Mouse (Mus musculus) liver, adult 2 months (tissue): Measurements from ENCODE around the gene Tenm2. TPM values are rescaled to one million over a fixed set of nuclear protein-coding genes. Genes with fewer than 3 reads are reported as not detected.

Source experiments
- DNase-seq: peaks from one replicate; pipeline ENCODE4 v3.0.0-alpha.2; 2011; ENCODE audit warnings: low read depth, low spot score; ENCODE audit errors: extremely low read depth
- H3K27ac ChIP-seq: fragments of 200-500 bp; replicated peaks from 2 replicates; pipeline ENCODE4 v1.5.1; 2012; ENCODE audit warnings: low read depth, mild to moderate bottlenecking, control low read depth, inconsistent platforms, low read length; ENCODE audit not compliant: insufficient read depth
- H3K27me3 ChIP-seq: fragments of 200-500 bp; 2 replicates; pipeline ENCODE4 v1.6.1; 2012; ENCODE audit warnings: mild to moderate bottlenecking, moderate library complexity, low read length, inconsistent platforms; ENCODE audit not compliant: control insufficient read depth, insufficient read depth
- H3K36me3 ChIP-seq: fragments of 200-500 bp; 2 replicates; pipeline ENCODE4 v1.6.1; 2012; ENCODE audit warnings: low read length, inconsistent platforms; ENCODE audit not compliant: control insufficient read depth, insufficient read depth
- H3K4me1 ChIP-seq: fragments of 200-500 bp; 2 replicates; pipeline ENCODE4 v1.6.1; 2011; ENCODE audit warnings: low read length; ENCODE audit not compliant: control insufficient read depth, insufficient read depth
- H3K4me3 ChIP-seq: fragments of 200-500 bp; 2 replicates; pipeline ENCODE4 v1.5.1; 2011; ENCODE audit warnings: low read depth, mild to moderate bottlenecking, control low read depth, low read length, moderate library complexity; ENCODE audit not compliant: insufficient read depth
- H3K79me2 ChIP-seq: fragments of 200-500 bp; 2 replicates; pipeline ENCODE4 v1.6.1; 2012; ENCODE audit warnings: inconsistent platforms, mild to moderate bottlenecking, low read length, moderate library complexity; ENCODE audit not compliant: control insufficient read depth, insufficient read depth
- H3K9ac ChIP-seq: fragments of 200-500 bp; 2 replicates; pipeline ENCODE4 v1.6.1; 2012; ENCODE audit warnings: low read depth, mild to moderate bottlenecking, control low read depth, inconsistent platforms, low read length
- CTCF ChIP-seq: fragments of 200-500 bp; IDR thresholded peaks from 2 replicates; pipeline ENCODE4 v1.5.1; 2011; ENCODE audit warnings: low read depth, low read length, control low read depth
- POLR2A ChIP-seq: fragments of 200-500 bp; IDR thresholded peaks from 2 replicates; pipeline ENCODE4 v1.6.1; 2011; ENCODE audit warnings: low read length, control low read depth; ENCODE audit not compliant: insufficient read depth; ENCODE audit errors: extremely low read depth
- WGBS: fragments of 180-500 bp; shearing (Covaris S2); methylation state at CpG from one replicate; pipeline ENCODE4 v1.1.7; 2018; 5-methylcytosine and 5-hydroxymethylcytosine counted together
- polyA plus RNA-seq: library from polyadenylated mRNA; depleted of rRNA; stranded (reverse); fragments of >200 nt; gene quantifications from 2 replicates; pipeline ENCODE4 v1.2.3, GENCODE M21; 2012
- total RNA-seq: library from RNA; depleted of rRNA; stranded (reverse); fragments of >200 nt; gene quantifications from 2 replicates; pipeline ENCODE4 v1.2.3, GENCODE M21; 2014

Tenm2 gene
- total and polyA plus RNA-seq, 2 experiments = not detected

- Histone ChIP-seq H3K27me3 (no peaks in the 10 kb centered on the region), H3K79me2 (no peaks in the 10 kb centered on the region), H3K4me1 (no peaks in the 10 kb centered on the region), H3K4me3 (no peak overlapping the region), H3K36me3 (no peaks in the 10 kb centered on the region), H3K9ac (no peak overlapping the region), H3K27ac (no peak overlapping the region)
- DNase-seq = no peak
- TF ChIP-seq CTCF (no peak), POLR2A (no peak)
- 67% methylated on average over 7 of the region's 7 CpGs for WGBS
These were observed 204.3 kb downstream of the Tenm2 start for GRCm38 (mm10) chr11:37031305-37032055.

- DNase-seq = no peak
- Histone ChIP-seq H3K27me3 (no peaks in the 10 kb centered on the region), H3K36me3 (no peaks in the 10 kb centered on the region), H3K4me3 (no peak overlapping the region), H3K9ac (no peak overlapping the region), H3K27ac (no peak overlapping the region), H3K4me1 (no peaks in the 10 kb centered on the region), H3K79me2 (no peaks in the 10 kb centered on the region)
- 41% methylated on average over 1 of the region's 1 CpGs for WGBS
- TF ChIP-seq CTCF = no peak
- TF ChIP-seq POLR2A = no peak
These were observed 223.9 kb downstream of the Tenm2 start for GRCm38 (mm10) chr11:37011900-37012299.

GRCm38 (mm10) chr11:37009243-37009642, 226.5 kb downstream of the Tenm2 start:
- Histone ChIP-seq H3K4me3 (no peak overlapping the region), H3K36me3 (no peaks in the 10 kb centered on the region), H3K27ac (no peak overlapping the region), H3K79me2 (no peaks in the 10 kb centered on the region), H3K27me3 (no peaks in the 10 kb centered on the region), H3K9ac (no peak overlapping the region), H3K4me1 (no peaks in the 10 kb centered on the region)
- DNase-seq = no peak
- TF ChIP-seq CTCF = no peak
- no peak for TF ChIP-seq POLR2A
- 75% methylated on average over 1 of the region's 1 CpGs for WGBS

GRCm38 (mm10) chr11:36997668-36998067, 238.1 kb downstream of the Tenm2 start:
- TF ChIP-seq POLR2A (no peak), CTCF (no peak)
- H3K36me3 ChIP-seq = no peaks in the 10 kb centered on the region
- H3K4me3 ChIP-seq = no peak overlapping the region
- H3K27me3 ChIP-seq = no peaks in the 10 kb centered on the region
- WGBS = 39% methylated on average over 3 of the region's 3 CpGs
- no peaks in the 10 kb centered on the region for H3K4me1 ChIP-seq
- no peak overlapping the region for H3K9ac ChIP-seq
- no peaks in the 10 kb centered on the region for H3K79me2 ChIP-seq
- DNase-seq = no peak
- no peak overlapping the region for H3K27ac ChIP-seq

- H3K79me2 ChIP-seq = no peaks in the 10 kb centered on the region
- H3K27me3 ChIP-seq = no peaks in the 10 kb centered on the region
- no peak overlapping the region for H3K9ac ChIP-seq
- 57% methylated on average over 3 of the region's 3 CpGs for WGBS
- DNase-seq = no peak
- H3K4me3 ChIP-seq = no peak overlapping the region
- no peaks in the 10 kb centered on the region for H3K36me3 ChIP-seq
- H3K4me1 ChIP-seq = no peaks in the 10 kb centered on the region
- no peak for TF ChIP-seq CTCF
- no peak for TF ChIP-seq POLR2A
- no peak overlapping the region for H3K27ac ChIP-seq
These were observed 244.9 kb downstream of the Tenm2 start for GRCm38 (mm10) chr11:36990895-36991294.

GRCm38 (mm10) chr11:36988776-36989565, 246.8 kb downstream of the Tenm2 start:
- Histone ChIP-seq H3K27ac (no peak overlapping the region), H3K79me2 (no peaks in the 10 kb centered on the region)
- TF ChIP-seq CTCF (no peak), POLR2A (no peak)

More at GRCm38 (mm10) chr11:36988776-36989565, 246.8 kb downstream of the Tenm2 start:
- WGBS = 45% methylated on average over 5 of the region's 5 CpGs
- no peak for DNase-seq
- Histone ChIP-seq H3K9ac (no peak overlapping the region), H3K27me3 (no peaks in the 10 kb centered on the region), H3K36me3 (no peaks in the 10 kb centered on the region), H3K4me1 (no peaks in the 10 kb centered on the region), H3K4me3 (no peak overlapping the region)
